Mouse (Mus musculus) spleen, postnatal 4 days (tissue): Measurements from ENCODE around the gene Pcnx3.
A peak's percentile ranks its signal among the peaks of the same experiment; 100 is the strongest.
"Not testable (repeated sequence)": the region's sequence is repeated elsewhere in the genome, so short reads cannot be mapped to it uniquely, and the experiment has no call there.

Experiments used
- DNase-seq, 2 experiments: peaks; one replicate each; pipeline ENCODE4 v3.0.0; 2022; ENCODE audit warnings: low spot score in 2 of 2

Gene Pcnx3

DNA sequence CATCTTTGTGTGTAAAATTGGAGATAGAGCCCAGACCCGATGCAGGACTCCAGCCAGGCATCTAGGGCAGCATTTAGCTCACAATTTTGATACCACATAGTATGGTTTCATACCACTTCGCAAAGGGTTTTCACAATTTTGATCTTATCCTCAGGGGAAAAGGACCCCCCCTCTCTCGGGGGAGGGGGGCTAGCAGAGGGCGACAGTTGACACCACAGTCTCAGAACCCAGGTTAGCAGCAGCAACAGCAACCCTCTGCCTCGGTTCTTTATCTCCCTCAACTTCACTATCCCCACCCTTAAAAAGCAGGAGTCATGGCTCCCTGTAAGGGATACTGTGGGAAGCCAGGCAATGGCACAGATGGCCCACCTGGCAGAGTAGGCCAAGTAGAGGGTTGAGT is 24.5 kb upstream of the Pcnx3 start:
- no peak for DNase-seq

DNA sequence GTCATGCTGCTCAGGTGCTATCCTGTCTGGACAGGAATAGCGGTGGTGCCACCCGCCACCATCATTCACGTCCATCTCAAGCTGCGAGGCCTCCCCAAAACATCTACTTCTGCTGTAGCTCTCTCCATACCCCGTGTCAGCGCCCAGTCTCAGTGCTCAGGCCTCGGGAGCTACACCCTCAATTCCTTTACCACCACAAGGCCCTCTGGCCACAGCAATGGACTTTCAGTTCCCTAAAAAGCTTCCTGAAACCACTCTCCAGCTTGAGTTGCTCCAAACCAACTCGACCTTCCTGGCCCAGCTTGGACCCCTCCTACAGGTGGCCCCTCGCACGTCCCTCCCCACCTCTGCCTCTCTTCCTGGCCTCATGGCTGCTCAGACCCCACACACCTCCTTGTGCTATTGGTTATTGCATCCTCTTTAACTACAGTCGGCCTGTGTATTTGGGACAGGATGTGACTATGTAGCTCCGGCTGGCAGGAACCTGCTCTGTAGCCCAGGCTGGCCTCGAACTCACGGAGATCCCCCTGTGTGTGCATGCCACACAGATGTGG is 23.3 kb upstream of the Pcnx3 start:
- DNase-seq, result no peak

DNA sequence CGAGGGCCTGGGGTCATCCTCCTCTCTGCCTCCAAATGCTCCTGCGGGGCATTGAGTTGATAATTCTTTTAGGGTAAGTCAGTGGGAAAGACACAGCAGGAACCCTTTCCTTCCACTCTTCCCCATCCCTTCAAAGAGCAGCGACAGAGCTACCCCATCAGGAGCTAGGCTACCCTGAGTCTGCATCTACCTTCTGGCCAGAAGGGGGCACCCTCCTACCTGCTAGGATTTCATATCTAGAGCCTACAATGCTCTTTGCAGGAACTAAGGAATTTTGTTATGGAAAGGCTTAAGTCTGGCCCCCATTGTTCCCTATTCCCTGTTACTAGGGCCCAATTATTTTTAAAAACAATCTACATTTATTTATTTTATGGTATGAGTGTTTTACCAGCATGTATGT is 22.5 kb upstream of the Pcnx3 start:
- DNase-seq, result peak in 1 of 2 experiments; percentile 64

DNA sequence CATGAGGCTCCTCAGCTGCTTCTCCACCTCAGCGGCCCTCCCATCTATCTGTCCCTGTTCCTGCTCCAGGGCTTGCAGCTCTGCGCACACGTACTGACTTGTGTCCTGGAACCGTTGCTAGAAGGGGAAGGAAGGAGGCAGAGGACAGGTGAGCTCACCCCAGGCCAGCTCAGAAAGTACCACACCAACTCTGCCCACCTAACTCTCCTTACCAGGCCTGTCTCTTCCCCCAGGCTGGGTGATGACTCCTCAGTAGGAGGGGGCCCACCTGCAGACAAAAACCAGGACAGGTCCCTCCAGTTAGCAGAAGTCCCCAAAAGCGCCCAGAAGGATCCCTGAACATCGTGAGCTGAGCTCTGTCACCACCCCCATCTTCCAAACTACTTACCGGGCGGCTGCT is 21.9 kb upstream of the Pcnx3 start:
- DNase-seq, result no peak

DNA sequence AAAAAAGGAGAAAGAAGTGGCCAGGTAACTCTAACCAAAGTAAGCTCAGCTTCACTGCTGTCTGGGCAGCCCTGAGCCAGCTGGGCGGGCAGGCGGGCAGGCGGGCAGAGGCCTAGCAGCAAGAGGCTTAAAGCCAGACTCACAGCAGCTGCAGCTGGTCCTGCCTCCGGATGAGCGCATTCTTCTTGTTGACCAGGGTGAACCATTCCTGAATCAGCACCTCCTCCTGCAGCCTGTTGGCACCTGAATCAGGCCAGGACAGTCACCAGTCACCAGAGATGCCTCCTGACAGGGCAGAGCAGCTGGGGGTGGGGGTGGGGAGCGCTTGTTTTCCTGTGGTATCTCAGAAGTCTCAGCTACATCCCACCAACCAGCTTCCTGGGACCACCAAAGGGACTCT is 21.4 kb upstream of the Pcnx3 start:
- no peak for DNase-seq

DNA sequence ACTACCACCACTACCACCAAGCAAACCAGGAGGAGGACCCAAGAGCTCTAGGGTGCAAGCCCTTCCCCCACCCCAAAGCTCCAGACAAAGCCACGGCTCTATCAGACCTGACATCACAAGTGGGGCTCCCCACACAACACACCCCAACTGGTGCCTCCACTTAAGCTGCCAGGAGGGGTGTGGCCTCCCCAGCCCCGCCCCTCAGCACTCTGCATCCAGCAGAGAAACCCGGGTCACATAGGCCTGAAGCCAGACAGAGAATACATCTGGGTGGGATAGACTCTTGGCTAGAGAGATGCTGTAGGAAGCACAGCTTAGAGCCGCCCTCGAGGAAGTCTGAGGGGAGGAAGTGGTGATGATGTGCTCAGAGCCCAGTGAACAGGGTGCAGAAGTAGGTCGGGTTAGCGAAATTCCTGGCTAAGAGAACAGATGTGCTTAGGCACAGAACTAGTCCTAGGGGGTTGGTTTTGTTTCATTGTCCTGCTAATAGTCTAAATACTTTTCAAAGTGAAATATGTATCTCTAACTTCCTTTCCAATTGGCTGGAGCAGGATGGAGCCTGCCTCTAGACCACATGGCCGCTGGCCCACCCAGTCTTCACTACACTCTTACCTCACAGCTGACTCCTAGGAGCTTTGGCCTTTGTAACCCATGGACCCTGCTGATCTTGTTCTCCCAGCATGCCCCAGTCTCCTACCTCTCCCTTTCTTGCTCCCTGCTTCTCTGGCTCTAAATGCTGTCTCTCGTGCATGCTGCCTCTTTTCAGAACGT is 16.3 kb upstream of the Pcnx3 start:
- peak; percentile 72 to 86 for DNase-seq

DNA sequence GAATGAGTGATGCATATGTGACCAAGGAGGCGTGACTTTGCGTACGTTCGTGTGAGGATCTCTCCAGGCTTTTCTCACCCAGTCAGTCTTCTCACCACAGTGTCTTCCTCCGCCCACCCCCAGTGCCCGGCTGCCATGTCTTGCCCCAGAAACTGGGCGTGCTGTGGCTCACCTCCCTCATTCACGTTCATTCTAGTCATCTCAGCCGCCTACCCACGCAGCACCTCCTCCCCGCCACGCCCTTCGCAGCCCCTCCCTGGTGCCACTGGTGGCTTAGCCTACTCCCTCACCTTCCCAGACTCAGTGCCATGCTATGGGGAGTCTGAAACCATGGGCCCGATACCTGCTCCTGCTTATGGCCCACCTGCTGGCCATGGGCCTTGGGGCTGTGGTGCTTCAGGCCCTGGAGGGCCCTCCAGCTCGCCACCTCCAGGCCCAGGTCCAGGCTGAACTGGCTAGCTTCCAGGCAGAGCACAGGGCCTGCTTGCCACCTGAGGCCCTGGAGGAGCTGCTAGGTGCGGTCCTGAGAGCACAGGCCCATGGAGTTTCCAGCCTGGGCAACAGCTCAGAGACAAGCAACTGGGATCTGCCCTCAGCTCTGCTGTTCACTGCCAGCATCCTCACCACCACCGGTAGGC is 15.6 kb upstream of the Pcnx3 start, which contains the start of gene Kcnk7:
TSS of gene Kcnk7 (plus strand) at position 205 of the 638 bp plus-strand sequence.
- DNase-seq, result peak; percentile 63 to 79

DNA sequence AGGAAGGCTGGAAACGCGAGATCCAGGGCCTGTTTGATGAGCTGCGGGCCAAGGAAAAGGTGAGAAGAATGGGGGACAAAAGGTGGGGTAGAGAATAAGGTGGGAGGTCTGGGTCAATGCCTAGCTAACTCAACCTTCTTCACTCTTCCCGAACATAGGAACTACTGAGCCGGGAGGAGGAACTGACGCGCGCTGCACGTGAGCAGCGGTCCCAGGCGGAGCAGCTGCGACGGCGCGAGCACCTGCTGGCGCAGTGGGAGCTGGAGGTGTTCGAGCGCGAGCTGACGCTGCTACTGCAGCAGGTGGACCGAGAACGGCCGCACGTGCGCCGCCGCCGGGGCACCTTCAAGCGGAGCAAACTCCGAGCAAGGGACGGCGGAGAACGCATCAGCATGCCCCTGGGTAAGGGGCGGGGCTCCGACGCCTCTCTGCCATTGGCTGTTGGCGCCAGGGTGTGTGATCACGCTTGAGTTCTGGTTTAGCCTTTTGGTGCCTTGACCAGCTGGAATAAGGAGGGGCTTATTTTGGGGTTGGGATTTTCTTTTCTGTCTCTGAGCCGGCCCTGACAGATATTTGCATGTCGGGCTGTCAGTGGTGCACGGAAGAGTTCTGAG is 7.2 kb upstream of the Pcnx3 start:
- no peak for DNase-seq

DNA sequence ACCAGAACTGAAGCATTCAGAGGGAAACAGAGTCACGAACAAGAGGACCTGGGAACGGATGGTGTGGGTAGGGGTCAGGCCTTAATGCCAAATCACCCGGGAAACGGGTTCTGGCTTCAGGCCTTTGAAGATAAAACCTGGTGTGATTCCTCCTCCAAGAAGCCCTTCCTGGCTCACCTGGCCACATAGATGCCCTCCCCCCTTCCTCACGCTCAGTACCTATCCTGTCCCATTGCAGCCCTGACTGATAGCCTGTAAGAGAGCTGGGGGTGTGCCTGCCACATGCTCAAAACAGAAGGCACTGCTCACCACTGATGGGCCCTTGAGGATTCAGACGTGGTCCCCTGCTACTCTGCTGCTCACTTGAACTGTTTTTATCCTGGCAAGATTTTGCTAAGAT is 5.1 kb upstream of the Pcnx3 start:
- no peak for DNase-seq

DNA sequence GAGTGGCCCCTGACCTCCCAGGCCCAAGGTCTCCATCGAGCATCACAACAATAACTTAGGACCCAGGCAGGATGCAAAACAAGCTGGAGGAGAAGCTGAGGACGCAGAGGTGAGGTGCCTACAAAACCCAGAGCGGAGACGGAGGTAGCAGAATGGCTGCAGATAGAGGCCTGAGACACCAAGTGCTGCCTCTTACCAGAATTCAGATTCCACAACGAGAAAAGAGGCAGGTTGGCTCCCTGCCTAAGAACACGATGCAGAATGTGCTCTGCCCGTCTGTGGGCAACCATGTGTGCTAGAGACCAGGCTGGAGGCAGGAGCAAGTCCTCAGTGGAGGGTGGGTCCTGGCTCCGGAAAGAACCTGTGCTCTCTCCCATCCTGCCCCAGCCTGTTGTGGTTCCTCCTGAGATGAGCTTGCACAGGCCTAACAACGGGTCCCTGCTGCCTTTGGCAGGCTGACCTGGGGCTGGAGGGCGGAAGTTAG is 4.2 kb upstream of the Pcnx3 start:
- DNase-seq, result no peak

DNA sequence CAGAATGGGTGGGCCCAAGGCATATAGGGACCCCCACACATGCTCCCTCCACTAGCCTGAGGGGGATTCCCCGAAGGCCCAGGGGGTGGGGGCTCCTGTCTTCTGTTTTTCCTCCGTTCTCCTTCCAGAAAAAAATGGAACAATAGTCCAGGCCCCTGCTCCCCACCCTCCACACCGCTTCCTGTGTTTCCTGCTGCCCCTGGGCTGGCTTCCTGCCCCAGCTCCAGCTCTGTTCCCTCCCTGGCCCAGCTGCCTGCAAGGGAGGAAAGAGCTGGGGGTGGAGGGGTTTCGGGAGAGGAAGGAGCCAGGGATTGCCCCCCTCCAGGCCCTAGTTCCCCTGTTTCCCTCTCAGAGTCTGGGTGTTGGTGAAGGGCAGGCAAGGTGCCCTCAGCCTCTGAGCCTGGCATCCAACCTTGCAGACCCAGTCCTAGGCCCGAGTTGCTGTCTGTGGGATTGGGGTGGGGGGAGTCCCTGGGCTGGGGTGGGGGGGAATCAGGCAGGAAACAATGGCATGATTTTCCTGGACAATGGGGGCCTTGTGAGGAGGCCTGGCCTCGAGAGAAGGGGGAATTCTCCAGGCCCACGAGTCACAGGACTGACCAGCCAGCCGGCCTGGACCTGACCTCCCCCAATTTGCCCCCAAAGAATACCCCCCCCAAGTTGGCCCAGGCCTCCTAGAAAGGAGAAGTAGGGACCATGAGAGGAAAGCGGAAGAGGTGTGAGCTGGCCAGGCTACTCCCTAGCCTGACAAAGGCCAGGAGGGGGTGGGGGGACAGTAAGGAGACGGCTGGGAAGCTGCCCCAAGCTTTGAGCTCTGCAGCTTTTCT is 3.6 kb upstream of the Pcnx3 start:
- DNase-seq, result no peak

DNA sequence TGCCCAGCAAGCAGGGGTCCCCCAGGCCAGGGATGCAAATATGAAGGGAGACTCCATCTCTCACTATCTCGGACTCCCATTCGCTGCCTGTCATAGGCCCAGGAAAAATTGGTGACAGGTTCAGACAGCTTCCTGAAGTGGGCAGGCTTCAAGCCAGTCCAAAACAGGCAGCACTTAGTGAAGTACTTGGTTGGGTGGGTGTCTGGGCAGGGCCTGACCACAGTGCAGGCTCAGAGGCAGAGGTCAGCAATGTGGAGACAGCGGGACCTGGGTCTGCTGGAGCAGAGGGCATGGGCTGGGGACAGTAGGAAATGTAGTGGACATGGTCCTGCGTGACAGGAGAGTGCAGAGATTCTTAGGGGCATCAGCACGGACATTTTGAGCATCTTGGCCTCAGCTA is 2.9 kb upstream of the Pcnx3 start:
- no peak for DNase-seq

DNA sequence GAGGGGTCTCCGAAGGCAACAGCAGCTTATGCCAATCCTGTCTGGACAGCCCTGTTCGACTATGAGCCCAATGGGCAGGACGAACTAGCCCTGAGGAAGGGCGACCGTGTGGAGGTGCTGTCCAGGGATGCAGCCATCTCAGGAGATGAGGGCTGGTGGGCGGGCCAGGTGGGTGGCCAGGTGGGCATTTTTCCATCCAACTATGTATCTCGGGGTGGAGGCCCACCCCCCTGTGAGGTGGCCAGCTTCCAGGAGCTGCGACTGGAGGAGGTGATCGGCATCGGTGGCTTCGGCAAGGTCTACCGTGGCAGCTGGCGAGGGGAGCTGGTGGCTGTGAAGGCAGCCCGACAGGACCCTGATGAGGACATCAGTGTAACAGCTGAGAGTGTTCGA is 1.6 kb upstream of the Pcnx3 start:
- no peak for DNase-seq

DNA sequence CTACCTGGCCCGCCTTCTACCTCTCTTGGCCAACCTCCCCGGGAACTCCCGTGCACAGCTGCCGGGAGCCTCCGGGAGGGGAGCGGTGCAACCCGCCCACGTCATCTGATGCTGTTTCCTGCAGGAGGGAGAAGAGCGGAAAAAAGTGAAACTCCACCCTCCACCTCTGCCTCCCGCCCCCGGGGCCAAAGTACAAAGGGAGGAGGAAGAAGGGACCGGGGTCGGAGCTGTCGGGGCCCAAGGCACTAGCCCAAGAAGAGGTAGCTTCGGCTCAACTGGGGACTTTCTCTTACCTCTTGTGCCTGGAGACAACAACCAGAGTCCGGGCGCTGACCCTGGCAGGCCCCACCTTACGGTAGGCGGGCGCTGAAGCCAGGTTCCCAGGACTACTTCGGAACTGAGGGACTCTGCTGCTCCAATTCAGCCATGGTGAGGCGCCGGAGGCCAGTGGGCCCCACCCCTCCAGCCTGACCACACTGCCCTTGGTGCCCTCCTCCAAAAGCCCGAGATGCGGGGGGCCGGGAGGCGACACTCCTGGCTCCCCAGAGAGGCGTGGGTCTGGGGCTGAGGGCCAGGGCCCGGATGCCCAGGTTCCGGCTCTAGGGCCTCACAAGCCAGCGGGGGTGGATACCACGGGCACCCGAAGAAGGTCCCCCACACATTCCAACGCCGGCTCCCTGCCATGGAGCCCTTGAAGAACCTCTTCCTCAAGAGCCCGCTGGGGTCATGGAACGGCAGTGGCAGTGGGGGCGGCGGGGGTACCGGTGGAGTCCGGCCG is 1.0 kb upstream of the Pcnx3 start:
- DNase-seq, result peak; percentile 85 to 90

DNA sequence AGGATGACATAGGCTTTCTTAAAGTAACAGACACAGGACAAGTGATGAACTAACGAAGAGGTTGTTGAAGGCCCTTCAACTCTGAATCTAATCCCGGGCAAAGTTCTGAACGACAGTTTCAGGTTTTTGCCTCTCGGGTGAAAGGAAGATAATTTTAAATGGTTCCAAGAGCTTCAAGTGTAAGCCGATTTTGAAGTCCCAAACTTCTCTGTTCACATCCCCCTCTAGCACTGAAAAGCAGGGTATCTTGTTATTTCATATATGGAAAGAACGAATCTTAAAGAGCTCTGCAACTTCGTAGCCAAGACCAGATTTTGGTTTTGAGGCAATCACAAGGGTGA is 350 bp upstream of the Pcnx3 start:
- DNase-seq, result no peak

DNA sequence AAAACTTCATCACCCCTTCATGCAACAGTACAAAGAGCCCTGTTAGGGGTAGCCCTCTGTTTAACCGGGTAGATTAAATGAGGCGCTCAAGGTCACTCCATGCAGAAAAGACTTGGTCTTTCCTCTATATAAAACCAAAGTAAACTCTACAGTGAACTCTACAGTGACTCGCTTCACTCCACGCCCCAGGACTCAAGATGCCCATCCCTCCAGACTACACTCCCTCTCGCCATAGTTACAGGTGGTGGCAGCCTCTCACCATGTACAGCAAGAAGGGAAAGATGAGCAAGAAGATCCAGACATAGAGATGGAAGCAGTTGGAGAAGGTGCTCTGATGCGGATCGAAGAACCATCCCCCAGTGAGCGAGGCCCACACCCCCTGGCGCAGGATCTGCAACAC is 970 bp downstream of the Pcnx3 start:
- no peak for DNase-seq

DNA sequence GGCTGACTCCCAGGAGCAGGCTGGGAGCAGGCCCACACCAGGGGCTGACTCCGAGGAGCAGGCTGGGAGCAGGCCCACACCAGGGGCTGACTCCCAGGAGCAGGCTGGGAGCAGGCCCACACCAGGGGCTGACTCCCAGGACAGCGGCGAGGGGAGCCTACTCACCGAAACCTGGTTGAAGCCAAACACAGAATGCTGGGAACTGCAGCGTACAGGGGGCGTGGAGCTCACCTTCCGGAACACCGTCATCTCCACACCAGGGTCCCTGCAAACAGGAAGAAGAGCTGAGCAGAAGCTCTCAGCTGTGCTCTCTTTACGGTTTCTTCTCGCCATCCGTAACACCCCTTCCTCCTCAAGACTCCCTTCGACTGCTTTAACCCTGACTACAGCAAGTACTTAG is 1.8 kb downstream of the Pcnx3 start:
- DNase-seq, result not testable (repeated sequence)

DNA sequence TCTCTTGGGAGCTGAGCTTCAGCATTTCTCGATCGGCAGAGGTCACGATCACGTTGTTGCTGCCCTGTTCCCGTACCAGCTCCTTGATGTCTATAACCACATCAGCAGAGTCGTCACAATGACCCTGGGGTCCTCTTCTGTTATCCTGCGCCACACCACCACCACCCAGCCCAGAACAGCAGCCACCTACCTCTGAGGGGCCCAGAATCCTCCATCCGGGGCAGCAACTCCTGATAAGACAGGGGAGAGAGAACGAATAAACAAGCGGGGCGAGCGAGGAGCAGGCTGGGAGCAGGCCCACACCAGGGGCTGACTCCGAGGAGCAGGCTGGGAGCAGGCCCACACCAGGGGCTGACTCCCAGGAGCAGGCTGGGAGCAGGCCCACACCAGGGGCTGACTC is 2.3 kb downstream of the Pcnx3 start:
- DNase-seq, result no peak

DNA sequence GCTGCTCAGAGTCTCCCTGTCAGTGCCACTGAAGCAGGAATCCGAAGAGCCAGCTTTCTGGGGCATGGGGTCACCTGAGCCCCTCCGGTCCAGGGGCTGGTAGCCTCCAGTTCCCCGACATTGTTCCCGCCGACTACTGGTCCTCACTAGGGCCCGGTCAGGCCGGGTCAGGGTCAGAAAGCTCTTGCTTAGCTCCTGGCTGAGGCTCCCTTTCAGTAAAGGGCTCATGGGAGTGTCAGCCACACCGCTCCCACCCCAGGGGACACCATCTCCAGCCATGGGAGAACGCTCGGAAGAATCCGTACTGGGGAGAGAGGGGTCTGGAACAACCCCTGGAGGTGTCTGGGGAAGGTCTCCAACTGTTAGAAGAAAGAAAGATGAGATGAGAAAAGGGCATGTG is 2.8 kb downstream of the Pcnx3 start:
- DNase-seq, result no peak

DNA sequence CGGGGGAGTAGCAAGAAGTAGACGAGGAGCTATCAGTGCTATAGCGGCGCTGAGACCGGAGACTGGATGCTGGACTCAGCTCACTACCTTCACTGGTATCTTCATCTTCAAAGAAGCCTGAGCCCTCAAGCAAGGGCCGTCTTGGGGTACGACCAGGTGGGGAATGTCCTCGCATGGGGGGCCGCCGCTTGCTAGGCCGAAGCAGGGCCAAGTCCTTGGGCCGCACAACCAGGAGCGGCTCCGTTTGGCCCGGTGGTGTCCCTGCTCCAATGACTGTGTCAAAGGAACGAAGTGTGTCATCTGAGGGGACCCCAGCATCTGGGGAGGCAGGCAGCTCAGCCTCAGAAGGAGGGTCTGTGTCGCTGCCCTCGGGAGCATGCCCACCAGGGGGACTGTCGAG is 3.3 kb downstream of the Pcnx3 start:
- DNase-seq, result no peak

DNA sequence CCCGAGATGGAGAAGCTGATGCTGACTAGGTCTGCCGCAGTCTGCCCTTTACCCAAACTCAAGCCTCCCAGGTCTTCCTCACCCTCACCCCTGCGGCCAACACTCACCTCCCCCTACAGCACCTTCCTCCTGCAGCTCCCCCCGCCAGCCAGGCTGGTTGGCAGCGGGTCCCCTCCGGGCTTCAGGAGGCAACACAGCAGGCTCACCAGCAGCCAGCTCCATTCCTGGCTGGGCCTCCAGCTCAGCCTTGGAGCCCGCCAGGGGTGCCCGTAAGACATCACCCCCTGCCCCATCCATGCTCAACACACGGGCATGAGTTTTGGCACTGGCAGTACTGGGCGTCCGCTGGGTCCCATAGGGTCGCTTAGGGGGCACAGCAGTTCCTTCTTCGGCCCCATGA is 3.7 kb downstream of the Pcnx3 start:
- DNase-seq, result no peak
